Mouse (Mus musculus) spleen, adult 10 weeks (tissue): ENCODE data around the gene Gm21650. TPM values are rescaled to one million over a fixed set of nuclear protein-coding genes. Genes with fewer than 3 reads are reported as not detected.

Experiments
- polyA plus RNA-seq: library from polyadenylated mRNA; stranded (reverse); fragments of 350-450 nt; fragmentation: Illumina TruSeq; extraction: RNeasy Lipid Tissue Mini Kit (QIAGEN cat#74804); gene quantifications from one replicate; pipeline ENCODE4 v1.2.3, GENCODE M21; 2015; ENCODE audit warnings: low replicate concordance; ENCODE audit not compliant: insufficient read depth

Gene Gm21650
- not detected for polyA plus RNA-seq

GRCm38 (mm10) chrY:77692508-77692907 lies at the start of gene Gm21650:
Gm21650 (plus strand) TSS chrY:77692808.

